Mouse (Mus musculus) heart, adult 9 months (tissue): ENCODE data around the gene Sstr5.

Source experiments
- DNase-seq, 2 experiments: peaks; one replicate each; pipeline ENCODE4 v3.0.0; 2022; ENCODE audit warnings: low spot score in 2 of 2

The Sstr5 gene

GRCm38 (mm10) chr17:25497013-25497412 is at the start of gene Sstr5:
Sstr5 (minus strand) TSS chr17:25497288.
- no peak for DNase-seq

- no peak for DNase-seq
Measured at GRCm38 (mm10) chr17:25541768-25542167, 44.7 kb upstream of the Sstr5 start.

GRCm38 (mm10) chr17:25540731-25541130 is 43.6 kb upstream of the Sstr5 start:
- no peak for DNase-seq

- peak; percentile 31 to 48 for DNase-seq
Measured at GRCm38 (mm10) chr17:25538945-25539875, 42.1 kb upstream of the Sstr5 start.

- DNase-seq, result peak in 1 of 2 experiments; percentile 31
Measured at GRCm38 (mm10) chr17:25530357-25531022, 33.4 kb upstream of the Sstr5 start.

- DNase-seq, result no peak
Measured at GRCm38 (mm10) chr17:25522080-25522479, 25.0 kb upstream of the Sstr5 start.

GRCm38 (mm10) chr17:25520492-25520891 is 23.4 kb upstream of the Sstr5 start:
- no peak for DNase-seq

GRCm38 (mm10) chr17:25519511-25519910 is 22.4 kb upstream of the Sstr5 start:
- DNase-seq, result no peak

GRCm38 (mm10) chr17:25518144-25518543 is 21.1 kb upstream of the Sstr5 start:
- no peak for DNase-seq

- no peak for DNase-seq
Measured at GRCm38 (mm10) chr17:25516315-25516714, 19.2 kb upstream of the Sstr5 start.

- DNase-seq, result no peak
Measured at GRCm38 (mm10) chr17:25514055-25514454, 17.0 kb upstream of the Sstr5 start.

GRCm38 (mm10) chr17:25511876-25512275 is 14.8 kb upstream of the Sstr5 start:
- no peak for DNase-seq

GRCm38 (mm10) chr17:25510074-25510830 is 13.2 kb upstream of the Sstr5 start:
- DNase-seq, result no peak

GRCm38 (mm10) chr17:25508860-25509577 is 11.9 kb upstream of the Sstr5 start:
- peak in 1 of 2 experiments; percentile 7 for DNase-seq

GRCm38 (mm10) chr17:25507799-25508198 is 10.7 kb upstream of the Sstr5 start:
- peak; percentile 17 to 30 for DNase-seq

GRCm38 (mm10) chr17:25502599-25502998 is 5.5 kb upstream of the Sstr5 start:
- DNase-seq, result no peak

- DNase-seq, result no peak
Measured at GRCm38 (mm10) chr17:25482092-25482491, 15.0 kb downstream of the Sstr5 start.

GRCm38 (mm10) chr17:25480820-25481219 is 16.3 kb downstream of the Sstr5 start:
- no peak for DNase-seq

GRCm38 (mm10) chr17:25480152-25480551 is 16.9 kb downstream of the Sstr5 start:
- no peak for DNase-seq

- DNase-seq, result no peak
Measured at GRCm38 (mm10) chr17:25475946-25476744, 20.9 kb downstream of the Sstr5 start.
